Mouse (Mus musculus) intestine, embryonic 16.5 days (tissue): ENCODE measurements around the gene Mad1l1. TPM values are rescaled to one million over a fixed set of nuclear protein-coding genes. Genes with fewer than 3 reads are reported as not detected.

Experiments used
- ATAC-seq: fragments of 200-750 bp; cut with Nextera tagmentation; 2 replicates; pipeline ENCODE4 v1.8.0; 2017; ENCODE audit warnings: moderate TSS enrichment, moderate library complexity
- H3K27ac ChIP-seq: fragments of 300-500 bp; sonication (generic); 2 replicates; pipeline ENCODE4 v1.5.1; 2014; ENCODE audit warnings: mild to moderate bottlenecking, low read length
- H3K27me3 ChIP-seq: fragments of 300-500 bp; sonication (generic); replicated peaks from 2 replicates; pipeline ENCODE4 v1.6.1; 2014; ENCODE audit warnings: low read length, control low read depth, mixed read lengths; ENCODE audit not compliant: control insufficient read depth, insufficient read depth
- H3K36me3 ChIP-seq: fragments of 300-500 bp; sonication (generic); 2 replicates; pipeline ENCODE4 v1.6.1; 2014; ENCODE audit warnings: low read length, control low read depth; ENCODE audit not compliant: control insufficient read depth, insufficient read depth
- H3K4me1 ChIP-seq: fragments of 300-500 bp; sonication (generic); 2 replicates; pipeline ENCODE4 v1.6.1; 2014; ENCODE audit warnings: low read length, control low read depth, mixed read lengths; ENCODE audit not compliant: control insufficient read depth, insufficient read depth
- H3K4me2 ChIP-seq: fragments of 300-500 bp; sonication (generic); 2 replicates; pipeline ENCODE4 v1.6.1; 2014; ENCODE audit warnings: low read depth, low read length, control low read depth
- H3K4me3 ChIP-seq: fragments of 300-500 bp; sonication (generic); 2 replicates; pipeline ENCODE4 v1.5.1; 2014; ENCODE audit warnings: mild to moderate bottlenecking, low read length
- H3K9ac ChIP-seq: fragments of 300-500 bp; sonication (generic); 2 replicates; pipeline ENCODE4 v1.6.1; 2014; ENCODE audit warnings: low read depth, low read length
- H3K9me3 ChIP-seq: fragments of 300-500 bp; sonication (generic); 2 replicates; pipeline ENCODE4 v1.6.1; 2016; ENCODE audit warnings: low read length, control low read depth; ENCODE audit not compliant: control insufficient read depth
- WGBS: fragments of 180-500 bp; shearing (Covaris S2); extraction: QIAGEN DNeasy Blood & Tissue Kit; methylation state at CpG from one replicate; pipeline ENCODE4 v1.1.7; 2014; 5-methylcytosine and 5-hydroxymethylcytosine counted together
- polyA plus RNA-seq: library from polyadenylated mRNA; unstranded; fragments of >200 nt; fragmentation: Nextera tagmentation; extraction: Ambion mirVana; gene quantifications from 2 replicates; pipeline ENCODE4 v1.2.1, GENCODE M21; 2015

The Mad1l1 gene
- polyA plus RNA-seq, 1 experiment from 2014 or later, result 34.1 TPM

DNA sequence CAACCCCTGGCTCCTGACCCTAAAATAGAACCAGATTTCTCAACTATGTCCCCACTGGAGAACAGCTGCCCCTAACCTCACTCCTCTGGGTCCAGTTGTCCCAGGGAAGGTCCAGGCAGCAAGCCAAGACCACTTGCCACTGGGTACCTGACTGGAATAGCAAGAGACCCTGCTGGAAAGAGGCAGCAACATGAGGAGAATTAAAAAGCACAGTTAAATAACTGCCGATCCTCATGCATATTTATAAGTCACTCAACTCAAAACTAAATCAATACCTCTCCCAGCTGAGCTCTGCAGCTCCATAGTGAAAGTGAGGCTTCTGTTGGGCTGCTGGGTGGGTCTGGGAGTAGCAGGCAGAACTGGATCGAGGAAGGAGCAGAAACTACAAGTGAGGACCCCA lies 226.1 kb downstream of the Mad1l1 start:
- Histone ChIP-seq H3K36me3 (no peaks in the 10 kb centered on the region), H3K4me3 (no peak overlapping the region), H3K4me1 (no peaks in the 10 kb centered on the region), H3K27me3 (no peaks in the 10 kb centered on the region), H3K9ac (no peak overlapping the region), H3K9me3 (no peaks in the 10 kb centered on the region), H3K27ac (no peak overlapping the region), H3K4me2 (no peak overlapping the region)
- 88% methylated on average over 2 of the region's 2 CpGs for WGBS
- ATAC-seq, result no peak

DNA sequence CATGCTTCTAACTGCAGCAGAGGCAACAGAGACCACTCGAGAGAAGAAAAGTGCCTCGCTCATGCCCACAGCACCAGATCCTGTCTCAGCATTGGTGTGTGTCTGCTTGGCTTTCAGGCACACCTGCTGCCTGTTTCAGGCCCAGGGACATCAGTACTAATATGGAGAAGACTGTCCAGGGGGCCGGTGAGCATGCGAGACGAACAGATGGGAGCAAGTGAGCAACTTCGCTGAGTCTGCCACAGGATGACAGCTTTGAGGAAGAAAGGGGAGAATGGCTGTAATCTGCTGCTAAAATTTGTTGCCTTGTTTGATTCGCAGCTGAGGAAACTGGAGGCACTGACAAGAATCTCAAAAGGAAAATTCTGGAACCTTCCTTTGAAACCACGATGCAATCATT lies 227.9 kb downstream of the Mad1l1 start:
- ATAC-seq, result no peak
- no peak overlapping the region for H3K4me3 ChIP-seq
- H3K4me2 ChIP-seq, result no peak overlapping the region
- 89% methylated on average over 8 of the region's 8 CpGs for WGBS
- no peaks in the 10 kb centered on the region for H3K27me3 ChIP-seq
- H3K9me3 ChIP-seq, result no peaks in the 10 kb centered on the region
- H3K27ac ChIP-seq, result no peak overlapping the region
- no peaks in the 10 kb centered on the region for H3K4me1 ChIP-seq
- no peak overlapping the region for H3K9ac ChIP-seq
- 0 out of 2 replicates have a peak, but pooled peaks cover 1% of the 10 kb centered on the region for H3K36me3 ChIP-seq

DNA sequence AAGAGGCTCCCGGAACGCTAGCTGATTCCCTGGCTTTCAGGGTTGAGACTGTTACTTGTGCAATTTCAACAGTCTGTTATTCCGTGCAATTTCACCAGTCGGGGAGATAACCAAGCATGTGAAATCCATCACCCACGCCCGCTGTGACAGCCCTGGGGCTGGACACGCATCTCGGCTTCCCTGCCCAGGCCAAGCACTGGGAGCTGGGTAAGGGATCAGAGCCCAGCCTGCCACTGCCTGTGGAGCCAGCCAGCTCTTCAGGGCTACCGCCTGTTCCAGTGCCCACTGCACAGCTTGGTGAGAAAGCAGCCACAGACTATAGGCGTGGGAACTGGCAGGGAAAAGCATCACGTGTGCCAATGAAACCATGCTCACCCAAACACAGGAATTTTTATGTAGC lies 229.8 kb downstream of the Mad1l1 start:
- Histone ChIP-seq H3K4me2 (no peak overlapping the region), H3K27ac (no peak overlapping the region), H3K36me3 (0 out of 2 replicates have a peak, but pooled peaks cover 4% of the 10 kb centered on the region), H3K9ac (no peak overlapping the region), H3K9me3 (no peaks in the 10 kb centered on the region), H3K4me1 (no peaks in the 10 kb centered on the region), H3K27me3 (no peaks in the 10 kb centered on the region), H3K4me3 (no peak overlapping the region)
- ATAC-seq, result no peak
- 70% methylated on average over 11 of the region's 11 CpGs for WGBS

DNA sequence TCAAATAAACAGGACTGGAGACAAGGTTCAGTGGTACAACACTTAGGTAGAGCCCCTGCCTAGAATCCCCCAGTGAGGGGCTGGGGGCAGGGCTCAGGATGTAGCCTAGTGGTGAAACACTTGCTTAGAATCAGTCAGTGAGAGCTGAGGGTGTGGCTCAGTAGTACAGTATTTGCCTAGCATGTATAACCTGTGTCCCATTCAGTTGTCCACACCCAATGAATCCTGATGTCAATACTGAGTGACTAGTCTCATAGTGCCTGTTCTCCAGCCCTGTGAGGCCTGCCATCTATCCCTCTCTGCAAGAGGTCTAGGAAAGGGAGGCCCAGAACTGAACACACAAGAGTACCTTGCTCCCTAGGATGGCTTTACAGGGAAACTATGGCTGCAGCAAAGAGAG lies 232.1 kb downstream of the Mad1l1 start:
- Histone ChIP-seq H3K27me3 (no peaks in the 10 kb centered on the region), H3K4me3 (no peak overlapping the region), H3K4me1 (no peaks in the 10 kb centered on the region), H3K9me3 (no peaks in the 10 kb centered on the region), H3K9ac (no peak overlapping the region), H3K36me3 (0 out of 2 replicates have a peak, but pooled peaks cover 4% of the 10 kb centered on the region), H3K27ac (no peak overlapping the region), H3K4me2 (no peak overlapping the region)
- no peak for ATAC-seq

DNA sequence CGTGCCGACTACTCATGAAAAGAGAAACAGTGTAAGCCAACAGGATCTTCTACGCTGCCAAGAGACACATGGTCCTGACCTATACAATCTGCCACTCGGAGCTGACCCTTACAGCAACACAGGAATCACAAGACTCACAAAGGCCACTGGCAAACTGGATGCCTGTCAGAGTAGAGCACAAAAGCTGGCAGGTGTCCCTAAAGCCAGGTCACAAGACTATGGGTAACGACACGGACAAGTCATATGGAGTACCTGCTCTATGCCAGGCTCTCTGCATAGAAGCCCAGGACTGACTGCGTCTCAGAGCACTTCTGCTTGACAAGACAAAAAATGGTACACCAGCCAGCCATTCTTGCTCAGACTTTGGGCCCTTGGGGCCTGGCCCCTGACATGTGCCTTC lies 234.1 kb downstream of the Mad1l1 start:
- Histone ChIP-seq H3K9me3 (no peaks in the 10 kb centered on the region), H3K4me2 (no peak overlapping the region), H3K27me3 (no peaks in the 10 kb centered on the region), H3K27ac (no peak overlapping the region), H3K36me3 (0 out of 2 replicates have a peak, but pooled peaks cover 4% of the 10 kb centered on the region), H3K4me3 (no peak overlapping the region), H3K4me1 (no peaks in the 10 kb centered on the region), H3K9ac (no peak overlapping the region)
- no peak for ATAC-seq
- whole genome bisulfite sequencing, result 91% methylated on average over 7 of the region's 7 CpGs

DNA sequence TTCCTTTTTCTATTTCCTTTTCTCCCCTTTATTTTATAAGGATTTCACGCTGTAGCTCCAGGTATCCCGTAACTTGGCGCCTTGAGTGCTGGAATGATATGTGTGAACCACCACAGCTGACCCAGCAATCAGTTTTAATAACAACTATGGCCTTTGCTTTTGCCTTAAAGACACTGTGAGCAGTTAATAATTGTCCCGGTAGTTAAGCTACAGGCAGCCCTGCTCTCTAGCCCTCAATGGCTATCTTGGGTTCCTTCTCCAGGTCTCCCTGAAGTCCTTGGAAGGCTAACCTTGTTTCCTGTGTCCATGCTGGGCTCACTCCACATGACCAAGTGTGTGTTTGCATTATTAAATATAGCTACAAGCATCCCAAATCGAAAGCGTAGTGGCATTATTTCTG lies 237.0 kb downstream of the Mad1l1 start:
- Histone ChIP-seq H3K9me3 (no peaks in the 10 kb centered on the region), H3K4me3 (no peak overlapping the region), H3K27ac (no peak overlapping the region), H3K9ac (no peak overlapping the region), H3K4me2 (no peak overlapping the region), H3K4me1 (no peaks in the 10 kb centered on the region), H3K27me3 (no peaks in the 10 kb centered on the region), H3K36me3 (0 out of 2 replicates have a peak, but pooled peaks cover 4% of the 10 kb centered on the region)
- no peak for ATAC-seq
- 89% methylated on average over 6 of the region's 6 CpGs for WGBS

DNA sequence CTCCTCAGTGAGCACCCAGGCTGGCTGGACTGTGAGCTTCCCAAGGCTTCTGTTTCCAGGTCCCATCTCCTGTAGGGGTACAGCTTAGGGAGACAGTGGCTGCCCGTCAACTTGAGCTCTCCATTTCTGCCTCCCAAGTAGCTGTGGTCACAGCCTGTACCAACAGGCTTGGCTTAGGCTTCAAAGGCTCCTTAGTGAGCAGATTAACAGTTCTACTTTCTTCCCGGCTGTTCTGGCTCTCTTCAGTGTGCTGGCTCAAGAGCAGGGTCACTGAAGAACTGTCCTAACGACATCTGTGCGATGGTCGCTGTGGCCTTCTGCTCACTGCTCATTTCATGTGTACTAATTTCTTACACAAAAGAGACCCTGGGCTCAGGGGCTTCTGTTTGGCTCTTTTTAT lies 237.4 kb downstream of the Mad1l1 start:
- H3K36me3 ChIP-seq, result 0 out of 2 replicates have a peak, but pooled peaks cover 4% of the 10 kb centered on the region
- no peaks in the 10 kb centered on the region for H3K4me1 ChIP-seq
- no peaks in the 10 kb centered on the region for H3K27me3 ChIP-seq
- H3K4me3 ChIP-seq, result no peak overlapping the region
- no peak for ATAC-seq
- H3K9ac ChIP-seq, result no peak overlapping the region
- H3K9me3 ChIP-seq, result no peaks in the 10 kb centered on the region
- WGBS, result 81% methylated on average over 5 of the region's 5 CpGs
- H3K27ac ChIP-seq, result no peak overlapping the region; the same call in 1 of the 2 replicates
- H3K4me2 ChIP-seq, result no peak overlapping the region

DNA sequence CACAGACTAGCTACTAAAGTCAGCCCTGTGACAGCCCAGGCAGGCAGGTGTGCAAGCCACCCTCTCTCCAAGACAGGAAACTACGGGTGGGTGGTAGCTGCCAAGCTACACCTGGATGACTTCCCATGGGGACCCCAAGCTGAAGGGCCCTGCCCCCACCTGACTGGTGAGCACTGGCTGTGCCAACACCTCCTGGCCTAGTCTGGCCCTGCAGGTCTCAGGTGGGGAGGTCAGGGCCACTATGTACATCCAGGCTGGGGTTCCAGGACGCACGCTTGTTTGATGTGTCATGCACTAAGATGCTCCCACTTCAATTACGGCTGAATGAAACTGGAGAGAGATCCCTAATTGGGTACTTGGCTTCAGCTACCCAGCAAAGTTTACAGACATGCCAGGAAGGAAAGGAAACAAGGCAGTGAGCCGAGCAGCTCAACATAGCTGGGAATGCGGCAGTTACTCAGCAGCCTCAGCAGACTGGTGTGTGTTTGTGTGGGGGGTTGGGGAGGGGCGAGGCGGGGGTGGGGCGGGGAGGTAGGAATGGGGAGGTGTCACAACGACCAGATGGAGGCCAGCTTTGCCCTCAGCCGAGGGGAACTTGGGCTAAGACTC lies 239.0 kb downstream of the Mad1l1 start:
- Histone ChIP-seq H3K9me3 (no peaks in the 10 kb centered on the region), H3K27me3 (no peaks in the 10 kb centered on the region), H3K36me3 (no peaks in the 10 kb centered on the region), H3K4me1 (no peaks in the 10 kb centered on the region), H3K4me2 (no peak overlapping the region), H3K9ac (no peak overlapping the region), H3K27ac (no peak overlapping the region), H3K4me3 (no peak overlapping the region)
- 39% methylated on average over 11 of the region's 11 CpGs for WGBS
- ATAC-seq, result peak; percentile 70; the same call in 1 of the 2 replicates

DNA sequence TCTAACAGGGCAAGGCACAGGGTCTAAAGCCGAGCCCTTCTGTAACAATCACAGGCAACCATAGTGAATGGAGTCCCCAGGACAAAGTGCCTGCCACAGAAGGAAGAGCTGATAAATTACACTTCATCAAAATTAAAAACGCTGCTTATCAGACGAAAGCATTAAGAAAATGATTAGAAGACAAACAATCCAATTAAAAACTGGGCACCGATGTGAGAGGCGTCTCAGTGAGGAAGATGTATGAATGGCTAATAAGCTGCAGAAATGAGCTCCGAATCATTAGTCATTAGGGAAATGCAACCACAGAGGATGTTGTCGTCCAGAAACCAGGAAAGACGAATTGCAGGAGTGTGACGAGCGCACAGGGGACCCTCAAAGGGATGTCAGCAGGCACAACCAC lies 240.3 kb downstream of the Mad1l1 start:
- Histone ChIP-seq H3K27ac (no peak overlapping the region), H3K4me2 (no peak overlapping the region), H3K4me3 (no peak overlapping the region), H3K36me3 (no peaks in the 10 kb centered on the region), H3K9ac (no peak overlapping the region), H3K9me3 (no peaks in the 10 kb centered on the region), H3K27me3 (no peaks in the 10 kb centered on the region), H3K4me1 (no peaks in the 10 kb centered on the region)
- no peak for ATAC-seq
- 82% methylated on average over 10 of the region's 10 CpGs for WGBS

DNA sequence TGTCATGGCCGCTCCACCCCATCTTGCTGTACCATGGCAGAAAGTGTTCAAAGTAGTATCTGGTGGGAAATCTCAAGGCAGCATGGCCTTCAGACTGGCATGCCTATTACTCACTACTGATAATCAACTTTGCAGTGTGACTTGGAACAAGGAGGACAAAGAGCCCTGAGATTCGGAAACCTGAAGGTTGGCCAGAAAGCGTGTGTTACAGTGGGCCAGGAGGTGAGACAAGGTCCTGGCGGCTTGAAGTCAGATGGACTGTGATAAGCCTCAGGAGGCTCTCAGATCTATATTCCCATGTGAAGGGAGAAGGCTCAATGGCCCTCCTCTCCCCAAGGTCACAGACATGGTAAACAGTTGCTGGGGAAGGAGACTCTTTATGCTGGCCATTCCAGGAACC lies 241.8 kb downstream of the Mad1l1 start:
- 92% methylated on average over 4 of the region's 4 CpGs for WGBS
- ATAC-seq, result no peak
- H3K9me3 ChIP-seq, result no peaks in the 10 kb centered on the region

More for the DNA sequence above, 241.8 kb downstream of the Mad1l1 start:
- H3K9ac ChIP-seq, result no peak overlapping the region
- no peaks in the 10 kb centered on the region for H3K27me3 ChIP-seq
- no peaks in the 10 kb centered on the region for H3K4me1 ChIP-seq
- H3K27ac ChIP-seq, result no peak overlapping the region
- no peak overlapping the region for H3K4me3 ChIP-seq
- no peaks in the 10 kb centered on the region for H3K36me3 ChIP-seq
- H3K4me2 ChIP-seq, result no peak overlapping the region
